Comparison of ENCODE assay signal across 8 mouse cellular contexts in the genomic region with DNA sequence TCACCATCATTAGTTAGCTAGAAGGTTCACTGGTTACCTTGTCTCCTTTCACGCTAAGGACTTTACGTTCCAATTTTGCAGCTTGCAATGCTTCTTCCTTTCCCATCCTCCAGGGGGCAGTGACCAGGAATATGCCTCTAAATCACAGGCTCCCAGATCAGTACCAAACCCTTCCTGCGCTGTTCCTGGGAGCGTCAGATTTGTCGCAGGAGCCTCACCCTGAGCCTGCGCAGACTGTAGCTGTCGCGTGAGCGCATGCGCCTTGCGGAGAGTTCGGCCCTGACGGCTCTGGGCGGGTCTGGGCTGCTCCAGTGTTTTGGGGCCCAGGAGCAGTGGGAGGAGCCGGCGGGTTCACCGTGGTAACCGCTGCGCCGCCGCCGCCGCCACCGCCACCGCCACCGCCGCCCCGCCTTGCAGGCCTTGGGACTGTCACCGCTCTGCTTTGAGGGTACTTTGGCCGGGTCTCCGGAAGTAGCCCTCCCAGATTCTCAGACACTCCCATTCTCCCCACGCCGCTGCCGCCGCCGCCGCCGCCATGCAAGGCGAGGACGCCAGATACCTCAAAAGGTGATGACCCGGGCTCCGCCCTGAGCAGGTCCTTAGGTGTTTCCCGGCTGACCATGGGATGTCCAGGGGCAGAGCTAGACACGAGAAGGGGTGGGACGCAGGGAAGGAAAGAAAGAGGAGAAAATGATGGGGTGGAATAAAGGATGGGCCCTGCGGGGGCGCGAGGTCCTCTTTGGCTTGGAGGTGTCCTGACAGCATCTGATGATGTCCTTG. TPM values are rescaled to one million over a fixed set of nuclear protein-coding genes. Genes with fewer than 3 reads are reported as not detected.
DNase-seq lines count a peak whose midpoint lies in the region; ATAC-seq lines count a peak whose summit lies in the region.

TSS of gene Kifap3 (plus strand) at position 248 of the 780 bp plus-strand sequence.

- peak; percentile 95 for DNase-seq in CD4-positive helper T cell, adult 2 months (ENCODE audit: low read depth, low spot score)
- peak; percentile 78 for DNase-seq in fat pad, adult 2 months (ENCODE audit: extremely low read depth, low read depth, low spot score)
- DNase-seq in kidney, postnatal 10 days: peak; percentile 98
- DNase-seq in natural killer cell, adult 2 months (ENCODE audit: low spot score in 2 of 2): peak; percentile 81 to 87

- peaks cover 6% of the 10 kb centered on the region for H3K36me3 ChIP-seq in heart, embryonic 13.5 days
- peaks cover 5% of the 10 kb centered on the region; the same call in 1 of the 2 replicates for H3K36me3 ChIP-seq in liver, embryonic 12.5 days
- H3K36me3 ChIP-seq in stomach, embryonic 15.5 days: peaks cover 4% of the 10 kb centered on the region; the same call in 1 of the 2 replicates

- H3K27ac ChIP-seq in brown adipose tissue, adult 24 weeks (replicated peaks; ENCODE audit: low read depth, low read length): no peak within 1 kb of the TSS
- no peak within 1 kb of the TSS; the same call in 1 of the 2 replicates for H3K27ac ChIP-seq in heart, embryonic 13.5 days (replicated peaks)
- H3K27ac ChIP-seq in liver, embryonic 12.5 days: no peak within 1 kb of the TSS
- H3K27ac ChIP-seq in stomach, embryonic 15.5 days: no peak within 1 kb of the TSS

- peak within 1 kb of the TSS; percentile 90 for H3K9ac ChIP-seq in heart, embryonic 13.5 days
- H3K9ac ChIP-seq in liver, embryonic 12.5 days: peak within 1 kb of the TSS; percentile 67
- peak within 1 kb of the TSS; percentile 38; the same call in 1 of the 2 replicates for H3K9ac ChIP-seq in stomach, embryonic 15.5 days

- no peaks in the 10 kb centered on the region for H3K9me3 ChIP-seq in heart, embryonic 13.5 days
- H3K9me3 ChIP-seq in liver, embryonic 12.5 days (replicated peaks): no peaks in the 10 kb centered on the region
- H3K9me3 ChIP-seq in stomach, embryonic 15.5 days: no peaks in the 10 kb centered on the region

- H3K4me1 ChIP-seq in brown adipose tissue, adult 24 weeks (ENCODE audit: control insufficient read depth, insufficient read depth, insufficient read length, low read length): no peaks in the 10 kb centered on the region
- H3K4me1 ChIP-seq in heart, embryonic 13.5 days: peaks cover 3% of the 10 kb centered on the region; the same call in 1 of the 2 replicates
- H3K4me1 ChIP-seq in liver, embryonic 12.5 days: 0 out of 2 replicates have a peak, but pooled peaks cover 12% of the 10 kb centered on the region
- H3K4me1 ChIP-seq in stomach, embryonic 15.5 days: no peaks in the 10 kb centered on the region

- H3K27me3 ChIP-seq in heart, embryonic 13.5 days (replicated peaks): no peaks in the 10 kb centered on the region
- H3K27me3 ChIP-seq in liver, embryonic 12.5 days (replicated peaks): no peaks in the 10 kb centered on the region
- H3K27me3 ChIP-seq in stomach, embryonic 15.5 days (replicated peaks): no peaks in the 10 kb centered on the region

- H3K4me3 ChIP-seq in brown adipose tissue, adult 24 weeks (ENCODE audit: insufficient read depth, low read depth, low read length): peak within 1 kb of the TSS; percentile 70
- H3K4me3 ChIP-seq in heart, embryonic 13.5 days: peak within 1 kb of the TSS; percentile 93
- peak within 1 kb of the TSS; percentile 73 for H3K4me3 ChIP-seq in liver, embryonic 12.5 days
- H3K4me3 ChIP-seq in stomach, embryonic 15.5 days (replicated peaks): peak within 1 kb of the TSS; percentile 64

- under 1% methylated on average over 36 of the region's 48 CpGs for WGBS in heart, embryonic 13.5 days
- WGBS in liver, embryonic 12.5 days (ENCODE audit: insufficient replicate concordance): under 1% methylated on average over 48 of the region's 48 CpGs
- WGBS in stomach, embryonic 15.5 days: under 1% methylated on average over 36 of the region's 48 CpGs

- peak; percentile 100 for ATAC-seq in heart, embryonic 13.5 days (ENCODE audit: extremely low read depth, insufficient number of reproducible peaks, low FRiP score, low TSS enrichment)
- ATAC-seq in liver, embryonic 12.5 days: peak; percentile 100
- peak; percentile 100 for ATAC-seq in stomach, embryonic 15.5 days (ENCODE audit: insufficient read depth, low FRiP score, low read depth)

- peak within 1 kb of the TSS; percentile 79 for H3K4me2 ChIP-seq in heart, embryonic 13.5 days
- peak within 1 kb of the TSS; percentile 91 for H3K4me2 ChIP-seq in liver, embryonic 12.5 days
- H3K4me2 ChIP-seq in stomach, embryonic 15.5 days: peak within 1 kb of the TSS; percentile 68

RNA-seq across cellular contexts. Expression of gene Kifap3, which starts in this region (rescaled TPM):
- 9.8 and 13.7 TPM in 2 replicates for polyA plus RNA-seq in brown adipose tissue, adult 24 weeks (2012; ENCODE audit: insufficient read depth, insufficient read length, missing spikeins)
- polyA plus RNA-seq in heart, embryonic 13.5 days (2015; fragmentation: Nextera tagmentation; extraction: Ambion mirVana): 18.6 and 18.9 TPM in 2 replicates
- 5.3 and 5.9 TPM in 2 replicates for polyA plus RNA-seq in liver, embryonic 12.5 days (2016; fragmentation: Nextera tagmentation; extraction: Ambion mirVana)
- polyA plus RNA-seq in stomach, embryonic 15.5 days (2015; fragmentation: Nextera tagmentation; extraction: Ambion mirVana): 26.8 and 27.5 TPM in 2 replicates

Comparison
In these comparisons a context has a peak if more than half of its experiments do, and no peak if none do; other contexts are left out.
1. H3K9ac ChIP-seq: peak in every context shown above with its lines; median percentile 90 in heart, embryonic 13.5 days; 67 in liver, embryonic 12.5 days; 38 in stomach, embryonic 15.5 days.